Comparison of ENCODE assay signal across 17 mouse cellular contexts in genomic region chr8:127860891-127861290, GRCm38 (mm10).
DNase-seq lines count a peak whose midpoint lies in the region; ATAC-seq and TF ChIP-seq lines count a peak whose summit lies in the region.
"Had no signal": no experiment of that assay in that cellular context is flagged by ENCODE, and none has a peak within 500 bp of the region (broad histone marks: within the 10 kb centered on the region; RNA-seq: fewer than 3 reads in every experiment).

No protein-coding gene starts in this region.

- H3K4me1 ChIP-seq in cerebellum, adult 2 months (ENCODE audit: control insufficient read depth, insufficient read depth, low read length) = no peaks in the 10 kb centered on the region
- peaks cover 4% of the 10 kb centered on the region; the same call in 1 of the 2 replicates for H3K4me1 ChIP-seq in kidney, postnatal 0 days (replicated peaks; ENCODE audit: insufficient read depth, low read length)
- H3K4me1 ChIP-seq in midbrain, postnatal 0 days (ENCODE audit: insufficient read depth, low read length) = no peaks in the 10 kb centered on the region
- H3K4me1 ChIP-seq in midbrain, embryonic 10.5 days = peaks cover 10% of the 10 kb centered on the region
- H3K4me1 ChIP-seq in forebrain, embryonic 15.5 days = peaks cover 1% of the 10 kb centered on the region; the same call in 1 of the 2 replicates
- H3K4me1 ChIP-seq: hindbrain, embryonic 13.5 days; limb, embryonic 15.5 days had no signal

- no peak overlapping the region for H3K9ac ChIP-seq in kidney, postnatal 0 days (ENCODE audit: low read depth, low read length)
- no peak overlapping the region for H3K9ac ChIP-seq in midbrain, postnatal 0 days (replicated peaks; ENCODE audit: low read length, poor library complexity, severe bottlenecking)
- H3K9ac ChIP-seq in forebrain, embryonic 15.5 days (replicated peaks) = no peak overlapping the region
- H3K9ac ChIP-seq: heart, embryonic 15.5 days; hindbrain, embryonic 13.5 days; limb, embryonic 15.5 days; midbrain, embryonic 13.5 days had no signal

- no peak overlapping the region for H3K4me3 ChIP-seq in cerebellum, adult 2 months (replicated peaks; ENCODE audit: insufficient read depth, low read depth, low read length)
- no peak overlapping the region for H3K4me3 ChIP-seq in kidney, postnatal 0 days (replicated peaks; ENCODE audit: low read depth, low read length)
- no peak overlapping the region for H3K4me3 ChIP-seq in midbrain, postnatal 0 days (ENCODE audit: low read depth, low read length)
- no peak overlapping the region for H3K4me3 ChIP-seq in midbrain, embryonic 10.5 days
- H3K4me3 ChIP-seq in forebrain, embryonic 15.5 days = no peak overlapping the region
- H3K4me3 ChIP-seq: heart, embryonic 15.5 days; hindbrain, embryonic 13.5 days; limb, embryonic 15.5 days; midbrain, embryonic 13.5 days had no signal

- H3K36me3 ChIP-seq in kidney, postnatal 0 days (ENCODE audit: insufficient read depth, low read length) = no peaks in the 10 kb centered on the region
- no peaks in the 10 kb centered on the region for H3K36me3 ChIP-seq in midbrain, postnatal 0 days (ENCODE audit: insufficient read depth, low read length)
- H3K36me3 ChIP-seq in midbrain, embryonic 10.5 days = no peaks in the 10 kb centered on the region
- no peaks in the 10 kb centered on the region for H3K36me3 ChIP-seq in forebrain, embryonic 15.5 days
- H3K36me3 ChIP-seq: heart, embryonic 15.5 days; hindbrain, embryonic 13.5 days; limb, embryonic 15.5 days; midbrain, embryonic 13.5 days had no signal

- no peak overlapping the region for H3K4me2 ChIP-seq in kidney, postnatal 0 days (ENCODE audit: low read length)
- no peak overlapping the region for H3K4me2 ChIP-seq in midbrain, postnatal 0 days (ENCODE audit: low read depth, low read length, poor library complexity, severe bottlenecking)
- H3K4me2 ChIP-seq in forebrain, embryonic 15.5 days (replicated peaks) = no peak overlapping the region
- H3K4me2 ChIP-seq: heart, embryonic 15.5 days; hindbrain, embryonic 13.5 days; limb, embryonic 15.5 days; midbrain, embryonic 13.5 days had no signal

- ATAC-seq in kidney, postnatal 0 days (replicated peaks; ENCODE audit: low FRiP score, low read depth) = no peak
- ATAC-seq in midbrain, postnatal 0 days (ENCODE audit: low FRiP score) = no peak
- no peak for ATAC-seq in forebrain, embryonic 15.5 days (replicated peaks)
- ATAC-seq: intestine, embryonic 16.5 days; midbrain, embryonic 13.5 days had no signal

- no peaks in the 10 kb centered on the region for H3K27me3 ChIP-seq in cerebellum, adult 2 months (ENCODE audit: control insufficient read depth, insufficient read depth, low read length)
- no peaks in the 10 kb centered on the region for H3K27me3 ChIP-seq in kidney, postnatal 0 days (ENCODE audit: insufficient read depth, low read length)
- no peaks in the 10 kb centered on the region for H3K27me3 ChIP-seq in midbrain, postnatal 0 days (ENCODE audit: insufficient read depth, low read length)
- H3K27me3 ChIP-seq in midbrain, embryonic 10.5 days (ENCODE audit: low read depth, poor library complexity, severe bottlenecking) = no peaks in the 10 kb centered on the region
- H3K27me3 ChIP-seq in forebrain, embryonic 15.5 days = no peaks in the 10 kb centered on the region
- H3K27me3 ChIP-seq: heart, embryonic 15.5 days; hindbrain, embryonic 13.5 days; limb, embryonic 15.5 days; midbrain, embryonic 13.5 days had no signal

- peak; percentile 35 to 37 for DNase-seq in cerebellum, postnatal 14 days
- DNase-seq in cerebellum, adult 2 months = no peak
- DNase-seq in kidney, postnatal 0 days (ENCODE audit: low spot score) = peak; percentile 33
- no peak for DNase-seq in kidney, adult 18-20 months
- peak; percentile 30 for DNase-seq in midbrain, postnatal 0 days (ENCODE audit: low spot score)
- DNase-seq in midbrain, embryonic 10.5 days (ENCODE audit: low spot score) = no peak
- no peak for DNase-seq in spleen, adult 18-20 months
- DNase-seq: cerebellum, adult 9-11 months; gastrocnemius, postnatal 25 days; thymus, postnatal 36 days had no signal

- 16% methylated on average over 3 of the region's 3 CpGs for WGBS in cerebellum, adult 2 months
- WGBS in kidney, postnatal 0 days = 49% methylated on average over 3 of the region's 3 CpGs
- 56% methylated on average over 3 of the region's 3 CpGs for WGBS in midbrain, postnatal 0 days
- 88% methylated on average over 3 of the region's 3 CpGs for WGBS in midbrain, embryonic 10.5 days
- 34% methylated on average over 3 of the region's 3 CpGs for WGBS in forebrain, embryonic 15.5 days

- no peak overlapping the region for H3K27ac ChIP-seq in cerebellum, adult 2 months (ENCODE audit: insufficient read depth, low read length)
- H3K27ac ChIP-seq in kidney, postnatal 0 days = no peak overlapping the region
- no peak overlapping the region for H3K27ac ChIP-seq in midbrain, postnatal 0 days (ENCODE audit: low read depth, low read length)
- H3K27ac ChIP-seq in midbrain, embryonic 10.5 days (replicated peaks) = no peak overlapping the region
- no peak overlapping the region for H3K27ac ChIP-seq in forebrain, embryonic 15.5 days (replicated peaks)
- H3K27ac ChIP-seq: heart, embryonic 15.5 days; hindbrain, embryonic 13.5 days; limb, embryonic 15.5 days; macrophage; midbrain, embryonic 13.5 days had no signal

- TF ChIP-seq POLR2A in cerebellum, adult 2 months (IDR thresholded peaks at IDR 0.05; ENCODE audit: borderline replicate concordance, insufficient read depth, low read length) = no peak

- no peak for TF ChIP-seq CTCF in cerebellum, adult 2 months (IDR thresholded peaks at IDR 0.05; ENCODE audit: borderline replicate concordance, insufficient read depth, low read depth, low read length)
- no peak for TF ChIP-seq CTCF in kidney, postnatal 0 days (IDR thresholded peaks at IDR 0.05; ENCODE audit: low read depth)
- no peak for TF ChIP-seq CTCF in midbrain, postnatal 0 days (IDR thresholded peaks at IDR 0.05)

- H3K9me3 ChIP-seq in kidney, postnatal 0 days (replicated peaks; ENCODE audit: low read length) = no peaks in the 10 kb centered on the region
- no peaks in the 10 kb centered on the region for H3K9me3 ChIP-seq in midbrain, postnatal 0 days (ENCODE audit: low read length)
- no peaks in the 10 kb centered on the region; the same call in 1 of the 2 replicates for H3K9me3 ChIP-seq in midbrain, embryonic 10.5 days (replicated peaks)
- H3K9me3 ChIP-seq in forebrain, embryonic 15.5 days = no peaks in the 10 kb centered on the region
- H3K9me3 ChIP-seq: heart, embryonic 15.5 days; hindbrain, embryonic 13.5 days; limb, embryonic 15.5 days had no signal

Comparison
In these comparisons a context has a peak if more than half of its experiments do, and no peak if none do; other contexts are left out.
1. DNase-seq: peak in cerebellum, postnatal 14 days (2 of 2), kidney, postnatal 0 days (single experiment) and midbrain, postnatal 0 days (single experiment); none in cerebellum, adult 2 months (0 of 2), kidney, adult 18-20 months (single experiment), midbrain, embryonic 10.5 days (single experiment) and spleen, adult 18-20 months (0 of 2).